Mouse (Mus musculus) macrophage (primary cell): ENCODE data around the gene Raver1. TPM values are rescaled to one million over a fixed set of nuclear protein-coding genes. Genes with fewer than 3 reads are reported as not detected.
A peak's percentile ranks its signal among the peaks of the same experiment; 100 is the strongest.

ENCODE experiments used
- H3K27ac ChIP-seq: fragments of 350-480 bp; formaldehyde crosslinking; 2 replicates; pipeline ENCODE4 v1.9.0; 2021
- H3K36me3 ChIP-seq: fragments of 350-480 bp; formaldehyde crosslinking; 2 replicates; pipeline ENCODE4 v1.9.0; 2021; ENCODE audit errors: inconsistent target
- H3K4me3 ChIP-seq: fragments of 350-480 bp; formaldehyde crosslinking; 2 replicates; pipeline ENCODE4 v1.9.0; 2021; ENCODE audit errors: inconsistent target
- H3K79me2 ChIP-seq: fragments of 350-480 bp; formaldehyde crosslinking; 2 replicates; pipeline ENCODE4 v1.9.0; 2021; ENCODE audit errors: inconsistent target
- WGBS: methylation state at CpG from one replicate; pipeline ENCODE4 v1.1.7; 2026; ENCODE audit warnings: inconsistent platforms; ENCODE audit not compliant: missing documents; 5-methylcytosine and 5-hydroxymethylcytosine counted together
- polyA plus RNA-seq: library from polyadenylated mRNA; stranded (reverse); fragments of 250-400 nt; gene quantifications from 3 replicates; pipeline ENCODE4 v1.2.4, GENCODE M21; 2018; ENCODE audit warnings: inconsistent platforms
- total RNA-seq, 78 experiments: library from RNA; depleted of rRNA; stranded (reverse); fragments of 250-400 nt; gene quantifications; 1 replicate in 9 of 78; 2 replicates in 24 of 78; 3 replicates in 43 of 78; 4 replicates in 2 of 78; pipeline ENCODE4 v1.2.4; 2018; ENCODE audit warnings: inconsistent platforms in 56 of 78

Raver1 gene
- total RNA-seq (2018; cell fraction: chromatin; rRNA removed): 10 to 100 TPM; 23.7 to 63.5 (median 47.2) TPM
- total RNA-seq (2018; cell fraction: cytosol; rRNA removed): 10 to 100 TPM; 31.9 to 51.1 (median 39.1) TPM
- 10 to 100 TPM; 37.6 to 65.2 (median 48.8) TPM for total RNA-seq (2018; cell fraction: nucleus; rRNA removed)
- 24.3 to 37.8 TPM (median 28.2 TPM) in 3 replicates for polyA plus RNA-seq

DNA sequence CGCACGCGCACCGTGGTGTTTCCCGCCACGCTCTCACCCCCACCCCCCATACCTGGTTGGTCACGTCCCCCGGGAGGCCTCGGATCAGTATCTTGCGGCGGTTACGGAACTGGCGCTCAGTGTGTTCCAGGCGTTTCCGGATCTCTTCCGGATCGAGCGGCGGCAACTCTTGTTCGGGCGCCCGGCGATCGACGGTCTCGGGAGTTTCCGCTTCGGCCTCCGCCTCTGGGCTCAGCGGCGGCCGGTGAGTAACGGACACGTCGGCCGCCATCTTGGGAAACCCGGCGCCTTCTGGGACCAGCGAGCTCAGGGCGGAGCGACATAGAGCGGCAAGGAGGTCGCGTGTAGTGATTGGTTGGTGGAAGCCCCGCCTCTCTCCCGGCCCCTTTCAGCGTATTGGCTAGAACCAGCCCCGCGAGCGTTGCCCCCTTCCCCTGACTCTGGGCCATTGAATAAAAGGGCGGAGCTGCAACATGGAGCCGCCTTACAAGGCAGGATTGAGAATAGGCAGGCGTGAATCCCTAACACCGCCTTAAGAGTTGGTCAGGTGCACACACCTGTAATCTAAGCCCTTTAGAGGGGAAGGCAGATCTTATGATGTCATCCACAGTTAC lies at the start of gene Raver1, which contains the start of gene Gm38431:
Gene Raver1 (minus strand): TSS at position 302 of the 614 bp plus-strand sequence.
Gene Gm38431 (minus strand): TSS at position 291 of the 614 bp plus-strand sequence.
- WGBS: 0% methylated on average over 51 of the region's 54 CpGs
- H3K27ac ChIP-seq: peak within 1 kb of the TSS; percentile 48
- peaks cover 23% of the 10 kb centered on the region; the same call in 1 of the 2 replicates for H3K36me3 ChIP-seq
- H3K4me3 ChIP-seq: peak within 1 kb of the TSS; percentile 86
- H3K79me2 ChIP-seq: peaks cover 49% of the 10 kb centered on the region

DNA sequence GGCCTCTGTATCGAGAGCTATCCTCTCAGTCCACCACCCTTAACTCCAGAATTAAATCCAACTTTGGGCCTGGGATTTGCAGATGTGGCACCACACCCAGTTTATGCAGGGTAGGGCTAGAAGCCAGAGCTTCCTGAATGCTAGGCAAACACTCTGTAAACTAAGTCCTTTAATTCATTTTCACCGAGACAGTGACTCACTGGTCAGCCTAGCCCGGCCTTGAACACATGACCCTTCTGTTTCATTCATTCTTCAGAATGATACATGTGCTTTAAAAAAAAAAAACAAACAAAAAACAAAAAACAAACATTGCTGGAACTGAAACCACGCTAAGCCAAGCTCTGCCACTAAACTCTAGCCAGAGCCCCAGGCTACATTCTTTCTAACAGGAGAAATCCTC lies 46.6 kb upstream of the Raver1 start:
- WGBS: 85% methylated on average over 4 of the region's 4 CpGs
- Histone ChIP-seq H3K79me2 (peaks cover 6% of the 10 kb centered on the region), H3K4me3 (no peak overlapping the region), H3K36me3 (peaks cover 44% of the 10 kb centered on the region), H3K27ac (no peak overlapping the region)

DNA sequence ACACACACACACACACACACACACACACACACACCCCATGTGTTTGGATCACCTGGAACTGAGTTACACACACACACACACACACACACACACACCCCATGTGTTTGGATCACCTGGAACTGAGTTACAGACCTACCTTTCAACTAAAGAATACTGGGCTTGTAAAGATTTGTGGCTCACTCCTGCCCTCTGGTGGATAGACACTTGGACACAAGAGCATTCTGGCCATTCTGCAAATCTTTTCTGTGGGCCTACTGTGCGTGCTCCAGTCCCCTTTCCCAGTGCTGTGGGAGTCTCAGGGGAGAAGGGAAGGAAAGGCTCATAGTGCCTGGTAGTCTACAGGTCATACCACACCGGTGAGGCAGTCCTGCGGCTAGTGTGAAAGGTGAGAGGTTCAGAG lies 45.4 kb upstream of the Raver1 start:
- WGBS: 52% methylated on average over 3 of the region's 3 CpGs

DNA sequence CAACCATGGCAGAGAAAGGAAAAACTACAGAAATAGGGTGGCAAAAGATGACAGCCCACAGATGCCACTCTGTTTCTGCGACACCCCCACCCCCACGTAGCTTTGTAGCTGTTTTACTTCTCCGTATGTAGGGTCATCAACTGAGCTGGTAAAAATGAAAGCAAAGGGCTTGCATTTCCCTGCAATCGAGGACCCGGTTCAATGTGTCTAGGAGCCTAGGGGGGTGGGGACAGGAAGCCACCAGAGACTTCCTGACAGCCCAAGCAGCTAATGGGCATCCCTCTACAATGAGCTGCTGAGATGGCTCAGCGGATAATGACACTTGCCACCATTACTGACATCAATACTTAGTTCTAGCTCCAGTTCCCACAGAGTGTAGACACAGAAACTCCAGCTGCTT lies 44.6 kb upstream of the Raver1 start:
- peak overlapping the region; percentile 52 for H3K27ac ChIP-seq
- WGBS: 27% methylated on average over 6 of the region's 6 CpGs
- H3K36me3 ChIP-seq: peaks cover 36% of the 10 kb centered on the region
- H3K79me2 ChIP-seq: no peaks in the 10 kb centered on the region
- no peak overlapping the region for H3K4me3 ChIP-seq

More for the DNA sequence above, 45.4 kb upstream of the Raver1 start:
- no peaks in the 10 kb centered on the region for H3K79me2 ChIP-seq
- H3K27ac ChIP-seq: no peak overlapping the region
- peaks cover 37% of the 10 kb centered on the region for H3K36me3 ChIP-seq
- no peak overlapping the region for H3K4me3 ChIP-seq

DNA sequence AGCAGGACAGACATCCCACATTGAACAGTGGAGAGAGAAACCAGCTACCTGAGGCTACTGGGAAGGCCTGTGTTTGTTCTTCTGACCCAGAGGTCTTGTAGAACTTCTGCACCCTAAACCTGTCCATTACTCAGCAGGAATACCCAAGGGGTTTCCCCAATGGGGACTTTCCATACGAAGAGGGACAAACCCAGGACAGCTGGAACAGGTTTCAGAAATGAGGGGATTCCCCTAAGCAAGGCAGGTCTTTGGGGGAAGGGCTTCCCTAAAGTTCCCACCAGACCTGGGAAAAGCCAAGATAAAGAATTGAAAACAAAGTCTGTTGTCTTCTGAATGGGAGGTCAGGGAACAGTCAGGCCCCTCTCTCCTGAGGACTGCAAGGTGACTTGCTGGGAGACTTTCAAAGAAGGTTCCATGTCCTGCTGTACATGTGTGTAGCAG lies 44.2 kb upstream of the Raver1 start:
- peaks cover 1% of the 10 kb centered on the region; the same call in 1 of the 2 replicates for H3K79me2 ChIP-seq
- 20% methylated on average over 1 of the region's 1 CpGs for WGBS
- H3K36me3 ChIP-seq: peaks cover 32% of the 10 kb centered on the region
- no peak overlapping the region for H3K4me3 ChIP-seq
- peak overlapping the region; percentile 52 for H3K27ac ChIP-seq

DNA sequence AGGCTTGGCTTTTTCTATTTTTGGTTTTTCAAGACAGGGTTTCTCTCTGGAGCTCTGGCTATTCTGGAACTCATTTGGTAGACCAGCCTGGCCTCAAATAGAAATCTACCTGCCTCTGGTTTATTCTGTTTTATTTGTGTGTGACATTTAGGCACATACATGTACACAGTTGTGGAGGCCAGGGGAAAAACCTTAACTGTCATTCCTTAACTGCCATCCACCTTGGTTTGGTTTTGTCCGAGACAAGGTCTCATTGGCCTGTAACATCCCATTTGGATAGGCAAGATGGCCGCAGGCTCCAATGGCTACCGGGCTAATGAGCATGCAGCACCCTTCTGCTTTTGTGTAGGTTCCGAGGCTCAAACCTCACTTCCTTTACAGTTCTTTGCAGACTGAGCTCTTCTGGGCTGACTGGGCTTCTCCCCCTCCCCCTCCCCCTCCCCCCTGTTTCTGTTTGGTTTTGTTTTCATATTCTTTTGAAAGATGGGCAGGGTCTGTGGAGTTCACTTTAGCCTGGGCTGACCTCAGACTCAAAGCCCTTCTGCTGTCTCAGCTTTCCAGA lies 43.6 kb upstream of the Raver1 start:
- 52% methylated on average over 4 of the region's 4 CpGs for WGBS
- peaks cover 26% of the 10 kb centered on the region for H3K36me3 ChIP-seq
- no peak overlapping the region for H3K4me3 ChIP-seq
- H3K79me2 ChIP-seq: peaks cover 7% of the 10 kb centered on the region
- peak overlapping the region; percentile 52 for H3K27ac ChIP-seq

DNA sequence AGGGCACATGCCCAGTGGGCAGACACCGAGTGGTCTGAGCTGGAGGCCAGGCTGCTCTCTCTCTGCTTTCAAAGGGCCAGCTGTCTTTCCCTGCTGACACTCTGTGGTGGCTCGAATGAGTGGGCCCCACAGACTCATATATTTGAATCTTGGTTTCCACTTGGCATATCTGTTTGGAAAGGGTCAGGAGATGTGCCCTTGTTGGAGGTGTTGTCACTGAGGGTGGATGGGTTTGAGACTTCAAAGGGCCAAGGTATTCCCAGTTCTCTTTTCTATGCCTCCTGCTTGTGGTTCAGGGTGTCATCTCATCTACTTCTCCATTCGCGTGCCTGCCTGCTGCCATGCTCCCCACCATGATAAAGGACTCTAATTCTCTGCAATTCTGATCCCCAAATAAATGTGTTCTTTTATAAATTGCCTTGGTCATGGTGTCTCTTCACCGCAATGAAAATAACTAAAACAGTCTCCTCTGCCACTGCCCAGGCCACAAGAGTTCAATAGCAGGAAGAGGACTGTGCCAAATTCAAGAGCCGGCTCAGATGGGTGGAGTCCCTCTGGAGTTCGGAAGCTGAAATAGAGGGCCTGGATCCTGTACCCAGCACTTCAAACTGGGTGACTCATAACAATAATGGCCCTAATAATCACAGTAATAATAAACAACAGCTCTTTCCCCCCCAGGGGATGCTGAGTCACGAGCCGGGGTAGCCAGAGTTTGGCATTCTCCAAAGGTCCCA lies 43.0 kb upstream of the Raver1 start:
- H3K27ac ChIP-seq: peak overlapping the region; percentile 52
- H3K36me3 ChIP-seq: peaks cover 20% of the 10 kb centered on the region
- H3K79me2 ChIP-seq: peaks cover 13% of the 10 kb centered on the region
- WGBS: 53% methylated on average over 9 of the region's 9 CpGs
- H3K4me3 ChIP-seq: no peak overlapping the region

DNA sequence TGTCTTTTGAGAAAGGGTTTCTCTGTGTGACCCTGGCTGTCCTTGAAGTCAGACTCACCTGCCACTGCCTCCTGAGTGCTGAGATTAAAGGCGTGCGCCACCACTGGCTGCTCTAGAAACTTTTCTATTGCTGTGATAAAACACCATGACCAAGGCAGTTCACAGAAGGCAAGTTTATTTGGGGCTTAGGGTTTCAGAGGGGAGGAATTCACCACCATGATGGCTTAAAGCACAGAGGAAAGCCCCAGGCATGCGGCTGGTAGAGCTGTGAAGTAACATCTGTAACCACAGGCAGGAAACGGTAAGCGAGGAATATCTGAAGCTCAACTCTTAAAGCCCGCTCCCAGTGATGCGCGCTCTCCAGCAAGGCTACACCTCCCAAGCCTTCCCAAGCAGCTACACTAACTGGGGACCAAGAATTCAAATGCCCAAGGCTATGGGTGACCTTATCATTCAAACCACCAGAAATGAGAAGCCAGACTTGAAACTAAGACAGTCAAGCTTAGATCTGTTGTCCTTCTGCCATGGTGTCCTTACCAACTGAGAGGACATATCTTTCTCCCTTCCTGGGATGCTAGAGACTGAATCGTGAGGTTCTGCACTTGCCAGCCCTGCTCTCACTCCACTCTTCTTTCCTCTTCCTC lies 41.4 kb upstream of the Raver1 start:
- Histone ChIP-seq H3K27ac (no peak overlapping the region), H3K4me3 (no peak overlapping the region), H3K36me3 (peaks cover 8% of the 10 kb centered on the region; the same call in 1 of the 2 replicates), H3K79me2 (peaks cover 29% of the 10 kb centered on the region)
- 49% methylated on average over 9 of the region's 9 CpGs for whole genome bisulfite sequencing

DNA sequence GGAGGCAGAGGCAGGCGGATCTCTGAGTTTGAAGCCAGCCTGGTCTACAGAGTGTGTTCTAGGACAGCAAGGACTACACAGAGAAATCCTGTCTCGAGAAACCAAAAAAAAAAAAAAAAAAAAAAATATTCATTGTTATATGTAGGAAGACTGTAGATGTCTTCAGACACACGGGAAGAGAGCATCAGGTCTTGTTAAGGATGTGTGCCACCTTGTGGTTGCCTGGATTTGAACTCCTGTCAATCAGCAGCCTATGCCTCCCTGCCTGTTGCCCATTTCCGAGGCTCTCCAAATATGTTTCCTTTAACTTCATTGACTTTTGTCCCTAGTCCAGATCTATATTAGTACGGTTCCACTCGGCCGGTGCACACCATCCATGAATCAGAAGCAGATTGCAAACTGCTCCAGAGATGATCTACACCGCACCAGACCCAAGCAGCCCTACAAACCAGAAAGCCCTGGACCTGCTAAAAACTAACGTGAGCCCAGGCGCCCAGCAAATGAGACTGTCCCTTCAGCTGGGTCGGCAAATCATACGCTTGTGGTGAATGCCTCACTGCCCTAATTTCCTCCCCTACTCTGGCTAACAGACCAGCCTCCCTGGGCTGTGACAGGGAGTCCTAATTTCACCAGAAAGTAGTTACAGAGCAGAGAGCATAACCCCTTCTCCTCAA lies 40.4 kb upstream of the Raver1 start:
- H3K27ac ChIP-seq: no peak overlapping the region
- H3K4me3 ChIP-seq: no peak overlapping the region
- H3K79me2 ChIP-seq: peaks cover 36% of the 10 kb centered on the region
- H3K36me3 ChIP-seq: peaks cover 11% of the 10 kb centered on the region; the same call in 1 of the 2 replicates
- 79% methylated on average over 12 of the region's 12 CpGs for WGBS

DNA sequence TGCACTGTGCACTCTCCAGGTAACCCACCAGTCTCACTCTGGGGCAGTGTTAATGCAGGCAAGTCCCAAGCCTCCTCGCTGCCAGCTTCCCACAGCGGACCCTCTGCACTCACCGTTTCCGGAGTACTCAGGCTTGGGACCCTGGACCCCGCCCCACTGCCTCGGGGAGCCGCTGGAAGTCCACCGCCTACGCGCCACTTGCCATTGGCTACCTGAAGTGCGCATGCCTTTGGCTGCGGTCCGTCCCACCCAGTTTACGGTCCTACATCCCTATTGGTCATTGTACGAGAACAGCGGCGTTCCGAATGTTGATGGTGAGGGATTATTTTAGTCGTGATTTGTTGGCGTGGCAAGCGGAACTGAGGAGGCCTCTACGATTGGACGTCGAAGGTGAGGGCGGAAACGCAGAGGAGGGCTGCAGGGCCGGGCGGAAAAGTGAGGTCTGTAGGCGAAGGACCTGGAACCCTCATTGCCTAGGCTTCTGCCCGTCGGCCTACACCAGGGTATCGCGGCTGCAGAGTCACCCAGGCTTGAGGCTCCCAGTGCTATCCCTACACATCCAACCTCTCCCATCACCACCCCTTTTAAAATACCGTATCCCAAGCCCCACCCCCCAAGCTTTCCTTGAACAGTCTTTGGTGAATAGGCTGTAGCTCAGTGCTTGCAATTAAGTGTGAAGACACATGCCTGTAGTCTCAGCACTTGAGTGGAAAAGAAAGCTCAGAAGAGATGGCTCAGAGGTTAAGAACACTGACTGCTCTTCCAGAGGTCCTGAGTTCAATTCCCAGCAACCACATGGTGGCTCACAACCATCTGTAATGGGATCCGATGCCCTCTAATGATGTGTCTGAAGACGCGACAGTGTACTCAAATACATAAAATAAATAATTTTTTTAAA lies 39.5 kb upstream of the Raver1 start, which contains the start of gene Tyk2:
Gene Tyk2 (minus strand): TSS at position 185 of the 898 bp plus-strand sequence.
- peak within 1 kb of the TSS; percentile 94 for H3K4me3 ChIP-seq
- 6% methylated on average over 37 of the region's 37 CpGs for WGBS
- peaks cover 19% of the 10 kb centered on the region; the same call in 1 of the 2 replicates for H3K36me3 ChIP-seq
- peak within 1 kb of the TSS; percentile 69 for H3K27ac ChIP-seq
- H3K79me2 ChIP-seq: peaks cover 36% of the 10 kb centered on the region

DNA sequence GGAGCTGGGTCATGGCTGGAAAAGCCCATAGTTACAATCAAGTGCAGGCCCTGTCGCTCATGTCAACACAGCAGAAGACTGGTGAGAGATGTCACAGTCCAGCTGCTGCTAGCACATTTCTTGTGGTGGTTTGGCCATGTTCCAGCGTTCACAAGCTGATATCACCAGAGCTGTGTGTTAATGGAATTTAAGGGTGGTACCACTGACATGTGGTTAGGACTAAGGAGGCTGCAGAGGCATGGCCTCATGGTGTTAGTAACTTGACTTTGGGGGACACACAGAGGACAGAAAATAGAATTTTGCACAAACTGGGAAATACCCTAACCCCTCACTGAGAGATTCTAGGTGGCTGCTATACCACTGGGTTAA lies 34.4 kb upstream of the Raver1 start:
- peaks cover 36% of the 10 kb centered on the region for H3K79me2 ChIP-seq
- no peak overlapping the region for H3K4me3 ChIP-seq
- H3K36me3 ChIP-seq: peaks cover 53% of the 10 kb centered on the region
- WGBS: 27% methylated on average over 2 of the region's 2 CpGs
- H3K27ac ChIP-seq: peak overlapping the region; percentile 68

DNA sequence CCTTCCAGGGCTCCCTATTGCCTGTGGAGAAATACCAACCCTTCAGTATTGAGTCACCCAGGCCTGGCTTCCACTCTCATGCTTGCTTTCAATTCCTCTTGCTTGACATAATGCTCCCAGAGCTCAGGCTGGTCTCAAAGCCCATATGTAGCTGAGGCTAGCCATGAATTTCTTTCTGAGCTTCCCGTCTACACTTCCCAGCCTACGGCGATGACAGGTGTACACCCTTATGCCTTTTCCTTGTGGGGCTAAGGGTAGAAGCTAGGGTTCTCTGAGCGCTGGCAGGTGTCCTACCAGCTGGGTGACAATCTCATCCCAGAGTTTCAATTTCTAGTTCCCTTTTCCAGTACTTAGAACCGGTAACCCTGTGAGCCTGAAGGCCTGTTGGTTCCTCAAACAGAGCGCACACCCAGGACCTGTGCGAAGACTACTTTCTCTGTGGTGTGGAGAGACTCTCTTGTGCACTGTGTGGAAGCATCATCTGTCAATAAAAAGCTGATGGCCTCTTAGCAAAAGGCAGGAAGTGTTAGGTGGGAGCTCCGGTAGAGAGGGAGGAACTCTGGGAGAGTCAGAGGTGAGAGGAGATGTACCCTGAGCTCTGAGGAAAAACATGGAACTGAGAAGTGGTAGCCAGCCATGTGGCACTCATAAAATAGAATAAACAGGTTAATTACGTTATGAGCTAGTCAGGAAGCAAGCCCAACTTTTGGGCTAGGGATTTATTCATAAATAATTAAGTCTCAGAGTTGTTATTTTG lies 33.9 kb upstream of the Raver1 start:
- H3K27ac ChIP-seq: peak overlapping the region; percentile 68
- WGBS: 25% methylated on average over 9 of the region's 9 CpGs
- H3K4me3 ChIP-seq: no peak overlapping the region
- peaks cover 32% of the 10 kb centered on the region for H3K79me2 ChIP-seq
- peaks cover 58% of the 10 kb centered on the region for H3K36me3 ChIP-seq
